Mouse (Mus musculus) heart, embryonic 16.5 days (tissue): Measurements from ENCODE around the gene Fbxl8. TPM values are rescaled to one million over a fixed set of nuclear protein-coding genes. Genes with fewer than 3 reads are reported as not detected.
"Not testable (repeated sequence)": the region's sequence is repeated elsewhere in the genome, so short reads cannot be mapped to it uniquely, and the experiment has no call there.

Experiments
- ATAC-seq: fragments of 200-750 bp; cut with Nextera tagmentation; replicated peaks from 2 replicates; pipeline ENCODE4 v1.8.0; 2017; ENCODE audit warnings: moderate number of reproducible peaks; ENCODE audit not compliant: insufficient read depth, low FRiP score; ENCODE audit errors: extremely low read depth
- H3K27ac ChIP-seq: fragments of 300-500 bp; sonication (generic); 2 replicates; pipeline ENCODE4 v1.5.1; 2014; ENCODE audit warnings: mild to moderate bottlenecking, low read length, control low read depth, moderate library complexity
- H3K27me3 ChIP-seq: fragments of 300-500 bp; sonication (generic); 2 replicates; pipeline ENCODE4 v1.6.1; 2014; ENCODE audit warnings: low read length, mixed read lengths; ENCODE audit not compliant: control insufficient read depth, insufficient read depth
- H3K36me3 ChIP-seq: fragments of 300-500 bp; sonication (generic); 2 replicates; pipeline ENCODE4 v1.6.1; 2014; ENCODE audit not compliant: control insufficient read depth, insufficient read depth
- H3K4me1 ChIP-seq: fragments of 300-500 bp; sonication (generic); 2 replicates; pipeline ENCODE4 v1.6.1; 2014; ENCODE audit warnings: low read length, mixed read lengths; ENCODE audit not compliant: control insufficient read depth, insufficient read depth
- H3K4me2 ChIP-seq: fragments of 300-500 bp; sonication (generic); 2 replicates; pipeline ENCODE4 v1.6.1; 2014; ENCODE audit warnings: low read depth, mild to moderate bottlenecking, control low read depth, low read length
- H3K4me3 ChIP-seq: fragments of 300-500 bp; sonication (generic); 2 replicates; pipeline ENCODE4 v1.5.1; 2014; ENCODE audit warnings: mild to moderate bottlenecking, control low read depth, low read length
- H3K9ac ChIP-seq: fragments of 300-500 bp; sonication (generic); 2 replicates; pipeline ENCODE4 v1.6.1; 2014; ENCODE audit warnings: low read length, control low read depth
- H3K9me3 ChIP-seq: fragments of 300-500 bp; sonication (generic); replicated peaks from 2 replicates; pipeline ENCODE4 v1.6.1; 2016; ENCODE audit warnings: low read length; ENCODE audit not compliant: control insufficient read depth
- WGBS: fragments of 180-500 bp; shearing (Covaris S2); extraction: QIAGEN DNeasy Blood & Tissue Kit; methylation state at CpG from one replicate; pipeline ENCODE4 v1.1.7; 2014; 5-methylcytosine and 5-hydroxymethylcytosine counted together
- polyA plus RNA-seq: library from polyadenylated mRNA; unstranded; fragments of >200 nt; fragmentation: Nextera tagmentation; extraction: Ambion mirVana; gene quantifications from 2 replicates; pipeline ENCODE4 v1.2.1, GENCODE M21; 2015

Fbxl8 gene
- polyA plus RNA-seq, 1 experiment from 2014 or later: 5.0 TPM

DNA sequence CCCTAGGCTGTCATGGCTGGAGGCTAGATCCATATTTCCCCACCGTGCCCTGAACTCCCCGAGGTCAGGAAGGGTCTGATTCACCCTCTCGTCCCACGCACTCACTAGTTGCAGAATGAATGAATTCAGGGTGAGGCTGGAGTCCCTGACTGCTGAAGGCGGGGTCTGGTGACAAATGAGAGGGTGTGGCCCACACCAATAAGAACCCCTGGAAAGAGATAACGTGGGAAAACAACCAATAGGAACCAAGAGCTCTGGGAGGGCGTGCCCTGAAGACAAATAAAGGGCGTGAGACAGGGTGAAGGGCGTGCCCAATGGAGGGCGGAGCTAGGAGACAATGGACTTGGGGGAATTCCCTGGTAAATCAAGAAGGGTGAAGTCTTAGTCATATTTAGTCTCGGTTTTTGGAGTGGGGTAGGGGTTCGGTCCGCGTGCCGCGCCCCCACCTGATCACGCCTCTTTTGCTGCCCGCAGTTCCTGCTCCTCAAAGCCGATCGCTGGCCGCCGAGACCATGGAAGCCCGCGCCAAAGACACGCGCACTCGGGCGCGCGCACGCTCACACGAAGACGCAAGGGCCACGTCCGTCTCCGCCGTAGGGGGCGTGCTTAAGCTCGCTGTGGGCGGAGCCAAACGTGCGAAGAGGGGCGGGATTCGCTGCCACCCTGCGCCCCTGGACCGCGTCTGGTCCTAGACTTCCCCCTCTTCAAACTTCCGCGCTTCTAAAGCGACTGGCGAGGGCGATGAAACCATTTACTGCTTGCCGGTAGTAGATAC lies 24.7 kb downstream of the Fbxl8 start:
- peaks cover 6% of the 10 kb centered on the region; the same call in 1 of the 2 replicates for H3K27me3 ChIP-seq
- under 1% methylated on average over 53 of the region's 53 CpGs for WGBS
- H3K4me1 ChIP-seq: peaks cover 14% of the 10 kb centered on the region
- no peaks in the 10 kb centered on the region for H3K36me3 ChIP-seq
- no peaks in the 10 kb centered on the region for H3K9me3 ChIP-seq
- peak overlapping the region; percentile 76 for H3K9ac ChIP-seq
- ATAC-seq: peak; percentile 88
- H3K4me3 ChIP-seq: peak overlapping the region; percentile 65
- H3K27ac ChIP-seq: peak overlapping the region; percentile 80
- peak overlapping the region; percentile 89 for H3K4me2 ChIP-seq

DNA sequence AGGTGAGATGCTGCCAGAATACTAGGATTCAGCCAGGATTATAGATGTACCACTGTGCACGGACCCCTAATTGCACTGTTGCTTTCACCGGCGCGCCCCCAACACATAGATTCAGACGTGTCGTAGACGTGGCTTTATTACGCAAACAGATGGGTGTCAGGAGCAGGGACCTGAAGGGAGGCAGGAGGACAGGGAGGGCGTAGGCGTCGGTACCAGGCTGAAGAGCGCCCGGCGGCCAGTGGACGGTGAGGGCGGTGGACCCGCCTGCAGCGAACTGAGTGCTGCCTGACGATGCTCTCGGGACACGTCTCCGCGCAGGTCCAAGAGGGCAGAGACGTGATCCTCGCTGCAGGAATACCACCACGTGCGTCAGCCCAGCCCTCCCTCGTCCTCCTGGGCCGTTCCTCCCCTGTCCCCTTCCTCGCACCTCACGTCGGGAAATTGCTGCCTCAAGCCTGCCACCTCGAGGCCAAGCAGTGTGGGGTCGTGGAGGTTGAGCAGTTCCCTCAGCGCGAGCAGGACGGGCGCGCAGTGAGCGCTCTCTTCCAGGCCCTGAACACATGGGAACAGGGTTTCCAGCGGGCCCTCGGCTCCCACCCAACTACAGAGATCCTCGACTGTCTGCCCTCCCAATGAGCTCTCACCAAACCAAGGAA lies 25.5 kb downstream of the Fbxl8 start, which contains the start of gene 4931428F04Rik:
TSS of gene 4931428F04Rik (minus strand) at position 60 of the 656 bp plus-strand sequence.
- Histone ChIP-seq H3K36me3 (no peaks in the 10 kb centered on the region), H3K4me3 (peak within 1 kb of the TSS; percentile 65), H3K27ac (peak within 1 kb of the TSS; percentile 80), H3K4me2 (peak within 1 kb of the TSS; percentile 89), H3K4me1 (peaks cover 14% of the 10 kb centered on the region), H3K9me3 (no peaks in the 10 kb centered on the region), H3K27me3 (peaks cover 6% of the 10 kb centered on the region; the same call in 1 of the 2 replicates), H3K9ac (peak within 1 kb of the TSS; percentile 76)
- peak; percentile 5; the same call in 1 of the 2 replicates for ATAC-seq
- WGBS: 3% methylated on average over 43 of the region's 43 CpGs

DNA sequence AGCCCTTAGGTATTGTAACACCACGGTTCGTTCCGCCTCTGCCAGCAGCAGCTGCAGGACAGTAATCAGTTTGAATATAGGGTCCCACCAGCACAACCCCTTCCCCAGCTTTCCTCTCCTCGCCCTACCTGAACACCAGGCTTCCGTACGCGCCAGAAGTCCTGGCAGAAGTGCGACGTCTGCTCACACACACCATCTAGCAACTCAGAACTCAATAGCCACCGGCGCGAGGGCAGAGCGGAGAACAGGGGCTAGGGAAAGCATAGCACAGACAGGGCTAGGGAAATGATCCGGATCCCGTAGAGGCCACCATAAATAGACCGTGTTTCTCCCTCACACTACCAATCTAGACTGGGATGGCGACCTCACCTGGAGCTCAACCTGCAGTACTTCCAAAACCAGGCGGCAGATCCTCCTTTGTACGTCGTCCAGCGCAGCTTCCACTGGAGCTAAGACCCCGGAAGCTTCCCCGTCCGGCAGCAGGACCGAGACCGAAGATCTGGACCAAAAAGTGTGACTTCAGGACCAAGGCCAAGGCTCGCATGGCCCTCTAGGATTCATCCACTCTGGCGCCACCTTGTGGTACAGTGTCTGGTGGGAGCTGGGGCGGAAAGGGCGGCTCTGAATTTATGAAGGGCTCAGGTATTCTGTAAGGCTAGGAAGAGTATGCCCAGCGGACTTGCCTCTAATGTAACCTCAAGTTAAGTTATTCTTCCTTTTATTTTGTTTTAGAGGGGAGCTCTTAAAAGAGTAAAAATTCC lies 26.3 kb downstream of the Fbxl8 start:
- Histone ChIP-seq H3K27me3 (peaks cover 6% of the 10 kb centered on the region; the same call in 1 of the 2 replicates), H3K4me3 (peak overlapping the region; percentile 22), H3K36me3 (no peaks in the 10 kb centered on the region), H3K4me1 (peaks cover 14% of the 10 kb centered on the region), H3K27ac (no peak overlapping the region), H3K9me3 (no peaks in the 10 kb centered on the region), H3K9ac (no peak overlapping the region), H3K4me2 (peak overlapping the region; percentile 89)
- ATAC-seq: no peak
- WGBS: 10% methylated on average over 31 of the region's 31 CpGs

DNA sequence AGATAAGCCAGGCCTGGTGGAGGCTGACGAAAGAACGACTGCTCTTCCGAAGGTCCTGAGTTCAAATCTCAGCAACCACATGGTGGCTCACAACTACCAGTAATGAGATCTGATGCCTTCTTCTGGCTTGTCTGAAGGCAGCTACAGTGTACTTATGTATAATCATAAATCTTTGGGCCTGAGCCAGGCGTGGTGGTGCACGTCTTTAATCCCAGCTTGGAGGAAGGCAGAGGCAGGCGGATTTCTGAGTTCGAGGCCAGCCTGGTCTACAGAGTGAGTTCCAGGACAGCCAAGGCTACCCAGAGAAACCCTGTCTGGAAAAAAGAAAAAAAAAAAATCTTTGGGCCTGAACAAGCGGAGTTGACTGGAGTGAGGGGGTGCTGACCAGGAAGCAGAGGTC lies 26.9 kb downstream of the Fbxl8 start:
- H3K9me3 ChIP-seq, H3K27me3 ChIP-seq, H3K36me3 ChIP-seq, H3K4me2 ChIP-seq, H3K9ac ChIP-seq, H3K4me3 ChIP-seq, H3K27ac ChIP-seq, ATAC-seq: not testable (repeated sequence)
- peaks cover 14% of the 10 kb centered on the region for H3K4me1 ChIP-seq
- WGBS: 76% methylated on average over 8 of the region's 8 CpGs

- H3K4me3 ChIP-seq, H3K27ac ChIP-seq, H3K27me3 ChIP-seq, H3K36me3 ChIP-seq, H3K9ac ChIP-seq, ATAC-seq, H3K4me2 ChIP-seq, H3K9me3 ChIP-seq: not testable (repeated sequence)
- WGBS: 62% methylated on average over 3 of the region's 3 CpGs
- H3K4me1 ChIP-seq: peaks cover 18% of the 10 kb centered on the region
Measured at GRCm38 (mm10) chr8:105291802-105292201, 27.4 kb downstream of the Fbxl8 start.

DNA sequence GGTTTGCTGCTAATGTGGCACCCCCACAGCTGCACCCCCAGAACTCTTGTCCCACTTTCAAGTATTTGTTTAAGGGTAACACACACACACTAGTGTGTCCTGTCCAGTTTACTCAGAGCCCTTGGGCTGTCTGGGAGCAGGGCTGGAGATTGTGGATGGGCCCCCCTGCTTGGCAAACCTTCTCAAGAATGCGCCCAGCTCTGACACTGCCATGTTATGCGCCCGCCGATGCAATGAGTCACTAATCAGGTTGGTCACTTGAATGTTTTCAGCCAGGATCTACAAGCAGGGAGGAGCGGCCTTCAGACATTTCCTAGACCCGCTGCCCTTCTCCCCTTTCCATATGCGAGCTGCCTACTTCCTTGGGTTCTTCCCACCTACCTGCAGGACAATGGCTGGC lies 28.0 kb downstream of the Fbxl8 start:
- Histone ChIP-seq H3K27ac (no peak overlapping the region), H3K4me1 (peaks cover 22% of the 10 kb centered on the region), H3K9me3 (no peaks in the 10 kb centered on the region), H3K4me2 (no peak overlapping the region), H3K27me3 (peaks cover 6% of the 10 kb centered on the region; the same call in 1 of the 2 replicates), H3K9ac (no peak overlapping the region), H3K36me3 (no peaks in the 10 kb centered on the region), H3K4me3 (no peak overlapping the region)
- 65% methylated on average over 7 of the region's 7 CpGs for WGBS
- ATAC-seq: no peak

DNA sequence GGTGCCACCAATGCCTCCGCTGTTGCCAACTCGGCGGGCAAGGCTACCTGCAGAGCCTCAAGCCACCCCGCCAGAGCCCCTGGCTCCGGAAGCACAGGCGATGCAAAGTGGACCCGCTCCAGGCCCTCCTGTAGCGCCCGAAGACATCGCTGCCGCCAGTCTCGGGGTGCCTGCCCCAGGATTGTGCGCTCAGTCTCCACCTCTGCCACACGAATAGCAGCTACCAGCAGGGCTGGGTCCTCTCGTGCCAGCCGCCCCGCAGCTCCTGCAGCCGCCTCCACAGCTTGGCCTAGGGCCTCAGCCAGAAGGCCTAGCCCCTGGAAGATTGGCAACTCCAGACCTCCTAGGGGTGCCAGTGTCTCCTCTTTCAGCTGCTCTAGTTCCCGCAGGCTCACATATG lies 29.0 kb downstream of the Fbxl8 start:
- Histone ChIP-seq H3K27me3 (peaks cover 6% of the 10 kb centered on the region; the same call in 1 of the 2 replicates), H3K9ac (no peak overlapping the region), H3K4me1 (peaks cover 25% of the 10 kb centered on the region), H3K36me3 (no peaks in the 10 kb centered on the region), H3K9me3 (no peaks in the 10 kb centered on the region), H3K4me2 (no peak overlapping the region), H3K27ac (no peak overlapping the region), H3K4me3 (no peak overlapping the region)
- 60% methylated on average over 19 of the region's 19 CpGs for WGBS
- no peak for ATAC-seq

GRCm38 (mm10) chr8:105294776-105295175 lies 30.3 kb downstream of the Fbxl8 start:
- H3K9me3 ChIP-seq: no peaks in the 10 kb centered on the region
- no peak overlapping the region for H3K27ac ChIP-seq
- H3K9ac ChIP-seq: no peak overlapping the region
- peaks cover 29% of the 10 kb centered on the region for H3K4me1 ChIP-seq
- peak overlapping the region; percentile 37 for H3K4me3 ChIP-seq
- no peak for ATAC-seq
- H3K27me3 ChIP-seq: peaks cover 6% of the 10 kb centered on the region; the same call in 1 of the 2 replicates
- peak overlapping the region; percentile 52 for H3K4me2 ChIP-seq
- peaks cover 4% of the 10 kb centered on the region for H3K36me3 ChIP-seq
- 62% methylated on average over 9 of the region's 9 CpGs for WGBS
